Mouse (Mus musculus): ENCODE data around the gene 4930539E08Rik.

The 4930539E08Rik gene

DNA sequence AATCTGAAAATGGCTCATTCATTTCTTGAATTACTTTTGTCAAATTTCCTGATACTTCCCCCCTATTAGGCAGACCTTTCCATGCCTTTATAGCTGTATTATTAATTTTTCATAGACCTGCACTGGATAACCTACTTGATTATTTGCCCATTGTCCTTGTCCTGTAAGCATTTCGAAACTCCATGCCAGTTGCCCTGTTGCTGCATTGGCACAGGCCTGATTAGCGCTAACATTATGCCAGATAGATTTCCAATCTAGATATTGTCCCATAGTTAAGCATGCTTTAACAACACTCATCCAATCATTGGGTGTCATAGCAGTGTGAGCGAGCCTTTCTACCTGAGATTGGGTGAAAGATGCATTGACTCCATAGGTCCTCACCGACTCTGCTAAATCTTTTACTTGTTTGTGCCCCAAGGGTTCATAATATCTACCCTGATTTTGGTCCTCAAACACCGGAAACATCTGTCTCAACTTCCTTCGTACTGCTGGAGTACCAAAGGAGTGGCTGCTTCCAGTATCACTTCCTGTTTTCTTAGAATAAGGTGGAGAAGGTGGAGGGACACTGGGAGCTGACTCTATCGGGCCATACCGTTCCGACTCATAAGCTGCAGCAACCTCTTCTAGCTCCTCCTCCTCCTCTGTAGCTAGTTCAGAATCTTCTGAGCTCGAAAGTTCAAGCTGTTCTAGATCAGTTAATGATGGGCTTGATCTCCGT, 20.9 kb downstream of the 4930539E08Rik start:
- DNase-seq: no peak

DNA sequence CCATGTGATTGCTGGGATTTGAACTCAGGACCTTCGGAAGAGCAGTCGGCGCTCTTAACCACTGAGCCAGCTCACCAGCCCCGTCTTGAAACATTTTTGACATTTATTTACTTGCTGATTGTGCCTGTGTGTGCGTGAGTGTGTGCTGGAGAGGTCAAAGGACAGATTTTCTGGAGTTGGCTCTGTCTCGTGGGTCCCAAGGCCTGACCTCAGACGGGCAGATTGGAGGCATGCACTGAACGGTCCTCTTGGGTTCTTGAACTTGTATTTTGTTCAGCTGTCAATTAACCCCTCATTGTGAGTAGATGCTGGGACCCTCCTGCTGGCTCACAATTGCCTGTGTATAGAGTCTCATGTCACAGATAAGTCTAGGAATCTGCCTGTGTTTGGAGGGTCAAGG, 28.9 kb downstream of the 4930539E08Rik start:
- no peak for DNase-seq

DNA sequence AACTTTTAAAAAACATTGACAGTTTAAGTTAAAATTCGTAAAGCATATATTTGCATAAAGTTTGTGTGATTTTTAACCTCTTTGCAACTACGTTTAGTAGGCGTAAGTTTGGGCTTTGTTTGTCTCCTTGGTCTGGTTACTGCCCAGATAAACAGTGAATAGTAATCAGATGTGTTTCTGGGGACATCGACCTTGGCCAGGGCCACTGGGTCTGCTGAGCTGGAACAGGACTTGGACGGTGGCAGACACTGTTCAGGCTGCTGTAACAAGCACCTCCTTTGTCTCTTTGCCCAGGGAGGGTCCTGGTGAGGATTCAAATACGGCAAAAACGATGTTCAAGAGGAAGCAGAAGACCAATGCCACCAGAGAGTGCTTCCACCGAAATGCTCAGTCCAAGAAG, 29.9 kb downstream of the 4930539E08Rik start:
- DNase-seq: no peak

DNA sequence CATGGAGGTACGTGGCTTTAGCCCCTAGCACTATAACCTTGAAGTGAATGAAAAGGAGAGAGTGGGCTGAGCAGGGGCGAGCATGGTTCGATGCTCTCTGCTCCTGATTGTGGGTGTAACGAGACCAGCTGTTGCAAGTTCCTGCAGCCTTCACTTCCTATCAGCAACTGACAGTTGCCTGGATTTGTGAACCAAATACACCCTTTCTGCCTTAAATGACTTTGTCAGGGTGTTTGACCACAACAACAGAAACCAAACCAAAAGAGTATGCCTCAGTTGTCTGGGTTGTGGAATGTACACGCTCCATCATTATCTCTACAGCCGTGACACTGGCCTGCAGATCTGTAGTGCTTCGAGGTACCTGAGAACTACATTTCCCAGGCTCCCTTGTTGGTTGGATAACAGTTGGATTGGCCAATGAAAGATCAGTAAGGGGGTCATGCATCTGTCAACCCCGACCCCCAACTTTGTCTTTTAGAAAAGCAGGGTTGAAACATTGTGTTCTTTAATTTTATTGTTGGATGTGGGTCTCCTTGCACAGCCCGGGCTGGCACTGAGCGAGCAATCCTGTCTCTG, 31.1 kb downstream of the 4930539E08Rik start:
- no peak for DNase-seq

DNA sequence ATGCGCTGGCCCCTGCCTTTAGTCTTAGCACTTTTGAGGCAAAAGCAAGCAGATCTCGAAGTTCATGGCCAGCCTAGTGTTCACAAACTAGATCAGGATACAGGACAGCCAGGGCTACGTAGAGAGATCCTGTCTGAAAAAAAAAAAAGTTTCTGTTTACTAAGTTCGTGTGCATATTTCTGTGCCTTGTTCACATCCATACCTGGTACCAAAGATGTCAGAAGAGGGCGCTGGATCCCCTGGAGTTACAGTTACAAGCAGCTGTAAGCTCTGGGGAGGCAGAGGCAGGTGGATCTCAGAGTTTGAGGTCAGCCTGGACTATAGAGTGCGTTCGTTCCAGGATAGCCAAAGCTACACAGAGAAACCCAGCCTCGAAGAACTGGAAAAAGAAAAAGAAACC, 32.3 kb downstream of the 4930539E08Rik start:
- DNase-seq: no peak

DNA sequence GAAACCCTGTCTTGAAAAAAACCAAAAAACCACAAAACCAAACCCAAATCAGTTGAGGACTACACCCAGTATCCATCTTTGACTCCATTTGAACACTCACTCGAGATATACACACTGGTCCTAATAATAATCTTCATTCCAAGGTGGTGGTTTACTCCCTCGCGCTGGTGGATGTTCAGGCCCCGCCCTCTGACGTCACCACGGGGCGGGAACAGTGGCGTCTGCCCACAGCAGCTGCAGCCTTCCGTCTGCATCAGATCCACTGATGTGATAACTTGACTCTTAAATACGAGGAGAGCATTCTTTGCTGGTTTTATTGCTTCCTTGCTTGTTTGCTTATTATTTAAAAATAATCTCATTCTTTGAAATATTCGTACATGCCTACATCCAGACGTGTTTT, 32.8 kb downstream of the 4930539E08Rik start:
- DNase-seq: peak; percentile 83

DNA sequence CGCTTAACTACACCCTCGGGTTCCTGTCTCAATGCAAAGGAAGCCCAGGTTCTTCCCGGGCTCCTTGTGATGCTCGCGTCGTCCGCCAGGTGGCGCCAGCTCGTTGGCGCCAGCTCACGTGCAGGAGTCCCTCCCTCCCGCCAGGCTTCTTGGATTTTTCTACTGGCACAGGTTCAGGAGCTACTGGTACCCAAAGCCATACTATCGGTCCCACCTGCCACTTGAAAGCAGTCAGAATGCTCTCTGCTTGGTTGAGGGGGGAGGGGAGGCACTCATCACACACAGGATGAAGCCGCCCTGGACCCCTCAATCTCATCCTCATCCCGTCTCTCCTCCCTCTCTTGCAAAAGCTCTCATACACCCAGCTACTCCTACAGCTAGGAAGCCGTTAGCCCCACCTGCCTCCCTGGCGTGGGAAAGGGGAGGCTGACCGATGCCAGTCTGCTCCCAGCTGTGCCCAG, 35.2 kb downstream of the 4930539E08Rik start:
- DNase-seq: peak; percentile 81

DNA sequence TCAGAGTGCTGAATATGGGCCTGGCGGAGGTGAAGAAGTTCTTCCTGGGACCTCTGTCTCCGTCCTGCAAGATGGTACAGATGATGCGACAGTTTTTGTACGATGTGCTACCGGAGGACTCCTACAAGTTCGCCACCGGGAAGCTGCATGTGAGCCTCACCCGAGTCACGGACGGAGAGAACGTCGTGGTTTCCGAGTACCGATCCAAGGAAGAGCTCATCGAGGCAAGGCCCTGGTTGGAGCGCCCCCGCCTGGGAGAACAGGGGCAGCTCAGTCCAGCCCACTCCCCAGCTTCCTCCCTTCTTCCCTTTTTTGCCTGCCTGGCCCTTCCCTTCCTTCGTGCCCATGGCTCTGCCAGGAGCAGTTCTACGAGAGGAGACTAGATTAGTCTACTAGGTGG, 38.3 kb downstream of the 4930539E08Rik start:
- peak; percentile 48 for DNase-seq

DNA sequence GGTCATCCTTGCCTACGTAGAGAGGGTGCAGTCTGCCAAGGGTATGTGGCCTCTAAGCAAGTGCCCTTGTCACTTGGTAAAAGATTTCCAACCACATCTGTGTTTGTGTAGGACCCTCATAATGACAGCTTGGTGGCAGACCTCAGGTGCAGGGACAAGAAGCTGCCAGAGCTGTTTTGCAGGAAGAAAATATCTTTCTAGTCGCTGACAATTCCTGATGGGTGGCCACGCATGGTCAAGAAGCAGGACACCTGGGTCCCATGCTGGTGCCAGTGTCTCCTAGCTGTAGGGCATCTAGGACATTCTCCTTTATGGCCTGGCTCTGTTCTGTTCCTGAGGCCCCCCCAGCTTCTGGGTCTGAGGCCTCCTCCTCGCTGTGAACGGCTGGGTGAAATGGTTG, 38.8 kb downstream of the 4930539E08Rik start:
- no peak for DNase-seq

DNA sequence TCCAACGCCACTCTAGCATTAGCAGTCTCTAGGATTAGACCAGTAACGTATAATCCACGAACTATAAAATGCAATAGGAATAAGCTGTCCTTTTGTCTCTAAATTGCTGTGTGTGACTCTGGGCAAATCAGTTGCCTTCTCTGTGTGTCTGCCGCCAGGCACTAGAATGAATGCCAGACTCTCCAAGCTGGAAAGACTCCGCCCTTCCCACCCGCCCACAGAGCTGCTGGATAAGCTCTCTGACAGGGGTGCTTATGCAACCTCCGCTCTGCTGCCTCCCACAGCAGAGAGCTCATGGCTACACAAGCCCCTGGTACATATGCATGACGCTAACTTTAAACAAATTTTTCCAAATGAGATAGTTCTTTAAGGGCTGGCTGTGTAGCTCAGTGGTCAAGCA, 39.8 kb downstream of the 4930539E08Rik start:
- no peak for DNase-seq

DNA sequence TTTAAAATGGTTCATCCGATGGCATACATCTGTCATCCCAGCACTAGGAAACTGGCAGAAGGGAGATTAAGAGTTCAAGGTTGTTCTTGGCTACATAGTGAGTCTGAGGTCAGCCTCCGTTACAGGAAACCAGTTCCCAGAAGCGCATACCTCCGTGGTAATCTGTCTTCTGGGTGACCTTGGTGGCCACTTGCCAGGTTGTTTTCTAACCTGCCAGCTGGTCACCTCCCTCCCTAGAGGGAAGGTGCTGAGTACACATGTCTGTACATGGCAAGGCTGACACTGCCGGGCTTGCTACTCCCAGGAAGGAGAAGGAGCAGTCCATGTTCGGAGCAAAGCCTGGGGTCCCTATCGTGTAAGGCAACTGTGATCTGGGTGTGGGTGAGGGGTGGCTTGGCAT, 40.3 kb downstream of the 4930539E08Rik start:
- no peak for DNase-seq

DNA sequence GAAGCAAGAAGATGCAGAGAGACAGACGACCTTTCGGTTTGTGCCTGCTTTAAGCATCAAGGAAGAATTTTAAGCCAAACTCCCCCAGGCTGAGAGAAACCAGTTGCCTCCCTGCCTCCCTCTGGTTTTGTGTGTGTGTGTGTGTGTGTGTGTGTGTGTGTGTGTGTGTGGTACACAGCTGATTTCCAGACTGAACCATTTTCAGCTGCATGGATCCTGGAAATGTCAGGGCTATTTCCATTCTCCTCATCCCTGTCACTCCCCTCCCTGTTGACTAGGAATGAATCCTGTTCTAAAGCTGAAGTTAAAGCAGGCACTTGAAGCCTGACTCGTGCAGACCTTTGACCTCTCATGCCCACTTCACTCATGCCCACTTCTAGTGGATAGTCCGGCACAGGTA, 40.9 kb downstream of the 4930539E08Rik start:
- DNase-seq: no peak

DNA sequence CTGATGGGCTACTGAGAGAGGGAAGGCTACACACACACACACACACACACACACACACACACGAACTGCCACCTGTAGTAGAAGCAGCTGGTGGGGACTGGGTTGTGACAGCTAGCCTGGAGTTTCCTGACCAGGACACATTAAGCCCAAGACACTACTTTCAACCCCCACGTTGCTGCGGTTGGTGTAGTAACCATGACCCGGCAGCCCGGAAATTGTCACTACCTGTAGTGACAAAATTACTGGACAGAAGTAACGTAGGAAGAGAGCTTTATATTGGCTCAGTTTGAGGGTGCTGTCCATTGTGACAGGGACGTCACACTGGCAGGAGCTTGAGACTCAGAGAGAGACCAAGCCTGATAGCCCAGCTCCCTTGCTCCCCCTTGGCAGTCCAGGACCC, 42.8 kb downstream of the 4930539E08Rik start:
- DNase-seq: no peak

DNA sequence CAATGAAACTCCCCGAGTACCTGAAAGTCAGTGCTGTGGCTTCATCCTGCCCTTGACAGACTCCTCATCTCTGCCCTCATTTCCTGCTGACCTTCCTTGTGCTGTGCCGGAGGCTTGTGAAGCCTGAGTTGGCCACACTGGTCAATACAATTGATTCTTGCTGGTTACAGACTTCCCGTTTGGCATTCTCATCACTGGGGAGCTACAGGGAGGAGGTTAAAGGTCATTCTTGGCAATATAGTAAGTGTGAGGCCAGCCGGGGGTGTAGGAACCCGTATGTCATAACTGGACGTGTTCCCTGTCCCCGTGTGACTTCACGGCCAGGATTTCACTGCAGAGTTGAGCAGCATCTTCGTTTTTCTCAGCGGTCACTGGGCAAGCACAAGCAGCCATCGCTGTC, 43.3 kb downstream of the 4930539E08Rik start:
- no peak for DNase-seq

DNA sequence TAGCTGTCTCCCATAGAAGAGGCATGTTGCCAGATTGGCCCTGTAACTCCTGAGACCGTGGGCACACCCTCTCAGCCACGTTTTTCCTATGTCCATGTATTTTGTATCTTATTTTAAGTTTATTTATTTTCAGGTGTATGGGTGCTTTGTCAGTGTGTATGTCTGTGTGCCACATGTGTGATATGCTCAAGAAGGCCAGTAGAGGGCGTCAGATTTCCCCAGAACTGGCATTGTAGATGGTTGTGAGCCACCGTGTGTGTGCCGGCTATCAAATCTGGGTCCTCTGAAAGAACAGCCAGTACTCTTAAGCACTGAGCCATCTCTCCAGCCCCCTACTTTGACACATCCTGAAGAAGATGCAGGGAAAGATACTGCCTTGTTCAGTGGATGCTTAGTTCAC, 44.7 kb downstream of the 4930539E08Rik start:
- no peak for DNase-seq

DNA sequence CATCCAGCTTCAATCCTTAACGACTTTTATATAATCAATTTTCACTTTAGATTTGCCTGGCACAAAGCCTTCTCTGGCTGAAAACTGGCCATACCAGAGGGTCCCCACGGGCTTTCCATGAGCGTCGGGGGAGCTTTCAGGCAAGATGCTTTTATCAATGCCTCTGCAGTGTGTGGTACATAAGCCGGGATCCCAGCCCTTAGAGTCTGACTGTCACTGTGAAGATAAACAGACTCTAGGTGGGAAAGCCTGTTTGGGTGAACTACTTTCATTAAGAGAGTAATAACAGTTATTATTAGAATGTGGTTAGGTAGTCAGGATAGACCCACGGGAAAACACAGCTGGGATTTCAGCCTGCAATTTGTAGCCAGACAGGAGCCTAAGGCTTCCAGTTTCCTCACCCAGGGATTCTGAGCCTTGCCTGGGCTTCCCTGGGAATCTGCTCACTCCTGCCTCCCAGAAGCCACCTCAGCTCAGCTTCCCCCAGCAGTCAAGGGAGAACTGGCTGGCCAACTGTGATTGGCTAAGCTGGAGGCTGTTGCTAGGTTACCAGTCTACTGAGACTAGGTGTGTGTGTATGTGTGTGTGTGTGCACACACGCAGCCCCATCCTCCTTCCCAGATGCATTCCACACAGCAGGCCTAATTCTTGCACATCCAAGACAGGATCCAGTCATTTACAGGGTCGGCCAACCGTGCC, 45.6 kb downstream of the 4930539E08Rik start:
- DNase-seq: no peak

DNA sequence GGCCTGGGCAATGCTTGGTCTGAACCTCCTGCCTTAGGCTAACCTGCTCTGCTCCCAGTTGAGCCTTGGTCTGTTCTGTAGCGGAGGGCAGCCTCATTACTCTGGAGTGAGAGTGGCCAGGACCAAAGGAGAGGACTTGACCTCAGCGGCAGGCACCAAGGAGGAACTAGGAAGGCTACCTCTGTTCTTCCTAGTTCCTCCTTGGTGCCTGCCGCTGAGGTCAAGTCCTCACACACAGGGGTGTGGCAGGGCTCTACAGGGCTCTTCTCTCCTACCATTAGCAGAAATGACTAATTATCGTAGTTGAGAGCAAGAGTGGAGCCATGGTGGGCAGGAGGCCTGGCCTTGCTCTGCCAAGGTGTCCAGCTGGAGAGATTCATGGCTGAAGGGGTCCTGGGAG, 47.7 kb downstream of the 4930539E08Rik start:
- DNase-seq: no peak

DNA sequence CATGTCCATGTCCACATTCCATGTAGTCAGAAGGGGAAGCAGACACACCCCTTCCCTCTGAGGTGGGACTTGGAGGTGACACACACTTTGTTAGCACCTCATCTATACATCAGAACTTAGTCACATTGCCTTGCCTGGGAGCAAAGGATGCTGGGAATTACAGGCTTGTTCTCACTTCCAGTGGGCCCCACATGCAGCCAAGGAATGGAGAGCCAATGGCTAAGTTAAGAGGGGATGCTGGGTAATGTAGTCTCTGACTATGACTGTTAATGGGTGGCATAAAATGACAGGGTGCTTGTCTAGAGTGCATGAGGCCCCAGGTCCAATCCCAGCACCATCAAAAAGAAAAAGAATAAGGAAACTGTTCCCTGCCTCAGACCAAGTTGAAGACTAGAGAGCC, 48.2 kb downstream of the 4930539E08Rik start:
- no peak for DNase-seq

DNA sequence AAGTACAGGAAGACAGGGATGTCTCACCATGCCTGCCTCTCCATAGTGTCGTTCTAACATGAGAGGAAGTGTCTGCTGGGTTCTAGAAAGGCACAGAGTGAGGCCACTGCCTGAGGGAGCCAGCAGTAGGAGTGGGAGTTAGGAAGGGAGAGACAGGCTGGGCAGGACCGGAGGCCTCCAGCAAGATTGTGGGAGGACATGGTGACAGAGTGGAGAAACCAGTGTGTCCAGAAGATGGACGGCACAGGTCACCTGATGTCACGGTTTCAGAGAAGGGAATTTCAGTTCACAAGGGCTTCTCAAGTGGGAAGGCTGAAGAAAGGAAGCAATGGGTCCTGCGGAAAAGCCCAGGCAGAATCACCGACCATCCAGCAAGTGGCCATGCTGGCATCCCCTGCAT, 50.7 kb downstream of the 4930539E08Rik start:
- DNase-seq: no peak

DNA sequence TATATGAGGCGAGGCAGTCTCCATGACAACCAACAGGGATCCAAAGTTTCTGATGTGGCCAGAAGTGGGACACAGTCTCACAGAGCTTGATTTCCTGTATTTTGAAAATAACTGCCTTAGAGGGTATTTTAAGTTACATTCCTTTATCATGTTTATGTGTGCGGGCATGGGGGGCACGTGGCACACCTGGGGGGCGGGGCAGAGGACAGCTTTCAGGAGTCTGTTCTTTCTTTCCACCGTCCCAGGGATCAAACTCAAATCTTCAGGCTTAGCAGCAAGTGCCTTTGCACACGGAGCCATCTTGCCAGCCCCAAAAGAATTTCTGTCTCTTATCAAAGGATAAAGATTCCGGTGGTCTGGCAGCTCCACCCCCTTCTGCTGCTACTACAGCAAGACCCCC, 51.2 kb downstream of the 4930539E08Rik start:
- peak; percentile 47 for DNase-seq

DNA sequence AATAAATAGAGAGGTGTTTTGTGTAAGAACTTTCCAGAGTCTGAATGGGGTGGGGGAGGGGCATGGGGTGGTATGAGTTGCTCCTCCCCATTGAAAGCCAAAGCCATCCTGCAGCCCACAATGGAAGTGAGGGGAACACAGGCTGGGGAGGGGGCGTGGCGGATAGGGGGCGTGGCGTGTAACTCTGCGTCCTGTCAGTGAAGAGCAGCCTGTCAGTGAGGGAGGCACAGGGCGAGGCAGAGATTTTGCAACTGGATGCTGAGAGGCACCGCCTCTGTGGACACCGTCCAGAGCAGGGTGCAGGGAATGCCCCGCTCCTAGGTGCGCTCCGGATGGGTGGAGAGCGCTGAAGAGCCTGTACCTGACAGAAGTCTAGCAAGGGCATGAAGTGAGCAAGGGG, 56.9 kb downstream of the 4930539E08Rik start, which contains the start of gene Pnpla1:
Pnpla1 (plus strand) TSS at position 207 of the 400 bp plus-strand sequence.
- DNase-seq: peak; percentile 29

DNA sequence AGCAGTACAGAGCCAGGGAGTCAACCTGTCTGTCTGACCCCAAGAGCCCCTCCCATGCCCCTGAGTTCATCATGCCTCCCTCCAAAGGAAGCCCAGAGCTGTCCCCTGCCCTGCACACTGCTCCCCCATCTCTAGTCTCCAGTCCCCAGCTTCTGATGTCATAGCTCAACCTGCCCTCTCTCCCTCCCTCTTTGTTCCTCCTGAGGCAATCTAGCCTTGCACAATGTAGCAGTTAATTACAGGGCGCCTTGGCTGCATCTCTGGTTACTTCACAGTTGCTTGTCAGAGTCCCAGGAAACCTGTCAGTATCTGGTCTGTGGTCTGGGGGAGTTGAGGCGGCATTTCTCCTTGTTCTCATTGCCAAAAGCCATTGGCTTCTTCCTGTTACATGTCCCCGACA, 59.1 kb downstream of the 4930539E08Rik start:
- DNase-seq: no peak

DNA sequence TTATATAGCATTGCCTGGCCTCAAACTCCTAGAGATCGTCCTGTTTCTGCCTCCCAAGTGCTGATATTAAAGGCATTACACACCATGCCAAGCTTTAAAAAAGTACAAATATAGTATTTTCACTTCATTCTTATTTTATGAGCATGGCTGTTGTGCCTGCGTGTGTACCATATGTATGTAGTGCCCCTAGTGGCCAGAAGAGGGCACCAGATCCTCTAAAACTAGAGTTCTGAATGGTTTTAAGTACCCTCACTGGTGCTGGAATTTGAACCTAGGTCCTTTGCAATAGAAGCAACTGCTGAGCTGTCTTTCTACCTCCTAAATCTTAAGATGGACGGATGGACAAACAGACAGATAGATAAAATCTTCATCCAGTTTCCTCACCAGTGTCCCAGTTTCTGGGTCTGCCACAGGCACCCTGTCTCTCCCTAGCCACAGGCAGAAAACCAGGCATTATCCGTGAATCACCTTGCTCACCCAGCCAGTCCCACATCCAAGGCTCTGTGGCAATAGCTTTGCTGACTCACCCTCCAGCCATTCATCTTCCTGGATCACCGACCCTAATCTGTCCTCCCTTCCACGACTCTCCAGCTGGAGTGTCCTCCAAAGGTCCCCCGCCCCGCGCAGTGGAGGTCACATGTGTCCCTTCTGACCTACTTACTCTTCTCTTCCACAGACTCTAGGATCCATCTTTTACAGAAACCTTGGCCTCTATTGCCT, 59.8 kb downstream of the 4930539E08Rik start:
- DNase-seq: peak; percentile 64

All from thymus, postnatal 25 days (tissue).